Mouse (Mus musculus) B cell, adult 2 months (primary cell): ENCODE measurements around the gene Dapk2.
A peak's percentile ranks its signal among the peaks of the same experiment; 100 is the strongest.

Experiments
- DNase-seq, 2 experiments: peaks; one replicate each; pipeline ENCODE4 v3.0.0; 2022

Dapk2 gene

DNA sequence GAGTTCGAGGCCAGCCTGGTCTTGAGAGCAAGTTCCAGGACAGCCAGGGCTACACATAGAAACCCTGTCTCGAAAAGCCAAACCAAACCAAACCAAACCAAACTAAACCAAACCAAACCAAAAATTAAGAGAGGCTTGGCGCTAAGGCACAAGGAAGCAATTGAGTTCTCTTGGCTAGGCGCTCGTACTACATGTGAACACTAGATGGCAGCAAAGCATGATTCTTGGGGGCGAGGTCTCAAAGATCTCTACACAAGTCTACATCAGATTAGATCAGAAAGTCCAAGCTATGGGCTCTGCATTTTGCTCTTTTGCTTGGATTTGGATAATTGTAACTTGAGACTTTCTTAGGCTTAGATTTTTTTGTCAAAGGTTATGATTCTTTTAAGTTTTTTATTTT lies 13.8 kb upstream of the Dapk2 start:
- DNase-seq: peak; percentile 75 to 78

GRCm38 (mm10) chr9:66146141-66146540 lies 11.9 kb upstream of the Dapk2 start:
- no peak for DNase-seq

DNA sequence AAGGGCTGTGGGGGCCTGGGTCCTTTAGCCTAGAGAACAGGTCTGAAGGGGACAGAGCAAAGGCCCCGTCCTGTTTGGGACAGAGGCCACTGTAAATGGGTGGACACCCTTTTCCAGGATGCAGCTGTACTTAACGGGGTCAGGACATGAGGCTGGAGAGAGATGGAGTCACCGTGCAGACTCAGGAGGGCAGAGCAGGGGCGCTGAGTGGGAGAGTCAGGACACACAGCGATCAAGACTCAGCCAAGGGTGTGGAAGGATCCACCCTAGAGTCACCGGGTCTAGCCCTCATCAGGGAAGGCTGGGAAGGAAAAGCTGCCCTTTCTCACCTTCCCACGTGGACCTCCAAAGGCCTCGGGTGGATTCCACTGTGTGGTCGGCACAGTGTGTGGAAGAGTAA lies 6.0 kb upstream of the Dapk2 start:
- no peak for DNase-seq

- no peak for DNase-seq
Observed at GRCm38 (mm10) chr9:66153594-66153993, 4.4 kb upstream of the Dapk2 start.

- DNase-seq: no peak
Observed at GRCm38 (mm10) chr9:66154013-66154412, 4.0 kb upstream of the Dapk2 start.

- DNase-seq: no peak
Observed at GRCm38 (mm10) chr9:66155534-66155933, 2.5 kb upstream of the Dapk2 start.

- DNase-seq: no peak
Observed at GRCm38 (mm10) chr9:66158885-66159430, 935 bp downstream of the Dapk2 start.

DNA sequence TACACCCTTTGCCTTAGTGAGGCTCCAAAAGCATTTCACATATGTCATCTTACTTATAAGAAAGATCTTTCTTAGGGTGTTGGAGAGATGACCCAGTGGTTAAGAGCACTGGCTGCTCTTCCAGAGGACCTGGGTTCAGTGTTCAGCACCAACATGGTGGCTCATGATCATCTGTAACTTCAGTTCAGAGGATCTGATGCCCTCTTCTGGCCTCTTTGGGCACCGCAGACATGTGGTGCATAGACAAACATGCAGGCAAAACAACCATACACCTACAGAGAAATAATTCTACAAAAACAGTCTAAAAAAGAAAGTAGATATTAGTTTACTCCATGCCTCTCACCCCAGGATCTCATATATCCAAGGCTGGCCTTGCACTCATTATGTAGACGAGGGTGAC lies 2.1 kb downstream of the Dapk2 start:
- no peak for DNase-seq

DNA sequence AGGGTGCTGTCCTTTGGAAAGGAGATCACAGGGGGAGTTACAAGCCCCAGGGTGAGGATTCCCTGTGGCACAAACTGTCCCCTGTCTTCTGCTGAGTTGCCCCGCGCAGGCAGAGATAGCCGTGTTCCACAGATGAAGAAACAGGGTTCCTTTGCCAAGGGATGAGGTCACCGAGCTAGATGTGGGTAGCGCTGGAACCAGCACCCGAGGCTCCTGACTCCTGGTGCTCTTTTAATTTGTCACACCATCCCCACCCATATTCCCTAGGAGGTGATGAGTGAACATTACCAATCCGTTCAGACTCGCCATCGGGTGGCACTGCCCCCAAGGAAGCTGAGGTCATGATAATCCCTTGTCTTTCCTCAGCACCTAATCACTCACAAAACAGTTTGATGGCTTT lies 5.0 kb downstream of the Dapk2 start:
- DNase-seq: no peak

- DNase-seq: no peak
Observed at GRCm38 (mm10) chr9:66167222-66167621, 9.2 kb downstream of the Dapk2 start.

GRCm38 (mm10) chr9:66168233-66168632 lies 10.2 kb downstream of the Dapk2 start:
- DNase-seq: no peak

GRCm38 (mm10) chr9:66170506-66170905 lies 12.5 kb downstream of the Dapk2 start:
- no peak for DNase-seq

GRCm38 (mm10) chr9:66171275-66171921 lies 13.4 kb downstream of the Dapk2 start:
- DNase-seq: no peak

- DNase-seq: no peak
Observed at GRCm38 (mm10) chr9:66173316-66173855, 15.4 kb downstream of the Dapk2 start.

DNA sequence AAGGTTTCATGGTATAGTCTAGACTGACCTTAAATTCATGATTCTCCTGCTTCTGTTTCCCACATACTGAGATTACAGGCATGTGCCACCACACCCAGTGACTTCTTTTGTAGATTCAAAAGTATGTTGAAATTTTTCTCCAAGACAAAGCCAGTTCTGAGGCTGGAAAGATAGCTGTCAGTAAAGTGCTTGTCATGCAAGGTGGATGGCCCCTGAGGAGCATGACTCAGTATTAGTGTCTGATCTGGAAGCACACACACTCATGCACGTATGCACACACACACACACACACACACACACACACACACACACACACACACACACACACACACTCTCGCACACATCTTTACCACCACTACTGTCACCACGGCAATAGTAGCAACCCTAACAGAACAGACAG lies 17.0 kb downstream of the Dapk2 start:
- DNase-seq: no peak

DNA sequence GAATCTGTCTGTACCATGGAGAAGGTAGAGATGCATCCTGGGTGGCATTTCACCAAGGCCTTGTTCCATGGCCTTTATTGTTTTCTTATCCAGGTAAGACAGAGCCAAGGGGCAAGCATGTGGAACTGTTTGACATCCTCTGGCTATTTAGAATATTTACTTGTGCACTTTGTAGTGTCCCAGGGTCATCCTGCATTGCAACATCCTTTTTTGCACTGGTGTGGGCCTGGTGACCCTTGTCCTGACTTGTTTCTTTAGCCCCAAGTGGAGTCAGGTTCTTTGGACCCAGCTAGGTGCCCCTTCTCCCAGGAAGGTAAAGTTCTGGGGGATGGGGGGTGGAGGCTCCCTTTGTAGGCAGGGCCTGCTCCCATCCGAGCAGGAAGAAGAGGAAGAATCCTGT lies 20.0 kb downstream of the Dapk2 start:
- DNase-seq: no peak

- no peak for DNase-seq
Observed at GRCm38 (mm10) chr9:66179795-66180194, 21.8 kb downstream of the Dapk2 start.

- no peak for DNase-seq
Observed at GRCm38 (mm10) chr9:66181126-66181825, 23.3 kb downstream of the Dapk2 start.

- DNase-seq: no peak
Observed at GRCm38 (mm10) chr9:66181826-66182678, 24.0 kb downstream of the Dapk2 start.

GRCm38 (mm10) chr9:66182679-66182993 lies 24.6 kb downstream of the Dapk2 start:
- DNase-seq: no peak

DNA sequence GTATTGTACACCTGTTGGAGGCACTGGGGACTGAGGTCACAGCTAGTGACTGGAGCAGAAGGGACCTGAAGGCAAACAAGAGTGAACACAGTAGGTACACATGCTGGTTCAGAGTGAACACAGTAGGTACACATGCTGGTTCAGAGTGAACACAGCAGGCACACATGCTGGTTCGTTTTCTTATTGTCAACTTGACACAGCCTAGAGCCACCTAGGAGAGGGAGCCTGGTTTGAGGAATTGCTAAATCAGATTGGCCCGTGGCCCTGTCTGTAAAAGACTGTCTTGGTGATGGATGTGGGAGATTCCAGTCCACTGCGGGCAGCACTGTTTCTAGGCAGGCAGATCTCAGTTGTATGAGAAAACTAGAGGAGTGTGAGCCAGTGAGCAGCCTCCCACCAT lies 25.0 kb downstream of the Dapk2 start:
- DNase-seq: no peak

DNA sequence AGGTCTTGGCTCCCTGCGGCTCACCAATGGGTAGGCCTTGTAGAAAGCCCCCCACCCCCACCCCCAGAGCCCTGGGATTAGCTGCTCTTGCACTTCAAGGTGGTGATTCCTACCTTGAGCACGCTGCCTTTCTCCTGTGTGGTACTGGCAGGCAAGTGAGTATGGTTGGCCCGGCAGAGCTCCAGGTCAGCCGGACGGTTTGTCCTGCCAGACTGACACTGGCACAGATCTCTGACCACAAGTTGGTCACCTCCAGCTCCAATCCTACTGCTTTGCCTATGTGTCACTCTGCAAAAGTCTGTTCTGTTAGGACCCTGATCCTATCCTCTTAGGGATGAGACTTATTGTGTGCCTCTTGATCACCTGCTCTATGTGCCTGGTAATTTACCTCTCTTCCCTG lies 26.5 kb downstream of the Dapk2 start:
- no peak for DNase-seq

DNA sequence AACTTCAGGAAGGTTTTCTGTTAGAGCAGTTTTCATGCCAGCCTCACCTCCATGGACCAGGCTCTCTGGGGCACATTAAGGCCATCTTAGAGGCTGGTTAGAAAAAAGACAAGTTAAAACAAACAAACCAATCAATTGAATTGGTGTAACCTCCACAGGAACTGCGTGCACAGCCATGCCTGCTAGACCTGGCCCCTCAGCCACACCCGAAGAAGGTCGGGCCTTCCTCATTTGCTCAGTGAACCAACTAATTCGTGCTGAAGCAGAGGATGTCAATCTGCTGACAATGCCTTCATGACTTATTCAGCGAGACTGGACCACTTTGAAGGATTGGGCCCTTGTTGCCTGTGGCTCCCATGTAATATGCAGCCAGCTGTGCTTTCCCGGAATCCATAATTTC lies 28.4 kb downstream of the Dapk2 start:
- peak; percentile 11 to 23 for DNase-seq
